Comparison of ENCODE assay signal across 33 mouse cellular contexts in the genomic region with DNA sequence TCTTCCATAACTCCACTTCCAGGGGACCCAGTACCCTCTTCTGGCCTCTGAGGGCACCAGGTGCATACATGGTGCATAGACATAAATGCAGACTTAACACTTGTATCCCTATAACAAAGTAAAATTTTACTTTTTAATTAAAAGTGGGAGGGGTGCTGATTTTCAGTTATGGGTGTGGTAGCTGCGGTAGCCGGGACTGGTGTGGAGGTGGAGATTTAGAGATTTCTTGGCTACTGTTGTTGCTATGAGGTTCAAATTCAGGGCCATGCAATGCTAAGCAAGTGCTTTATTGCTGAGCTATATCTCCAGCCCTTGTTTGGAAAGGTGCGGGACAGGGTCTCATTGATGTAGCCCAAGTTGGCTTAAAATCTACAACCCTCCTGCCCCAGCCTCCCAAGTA. TPM values are rescaled to one million over a fixed set of nuclear protein-coding genes. Genes with fewer than 3 reads are reported as not detected.
"Had no signal": no experiment of that assay in that cellular context is flagged by ENCODE, and none has a peak within 500 bp of the region (broad histone marks: within the 10 kb centered on the region; RNA-seq: fewer than 3 reads in every experiment).

No protein-coding gene starts in this region.

- H3K9me3 ChIP-seq: embryonic facial prominence, embryonic 10.5 days; embryonic facial prominence, embryonic 12.5 days; embryonic facial prominence, embryonic 13.5 days; embryonic facial prominence, embryonic 15.5 days; forebrain, embryonic 10.5 days; forebrain, embryonic 12.5 days; forebrain, embryonic 13.5 days; forebrain, embryonic 15.5 days had no signal

- H3K27ac ChIP-seq: embryonic facial prominence, embryonic 10.5 days; embryonic facial prominence, embryonic 12.5 days; embryonic facial prominence, embryonic 13.5 days; embryonic facial prominence, embryonic 15.5 days; forebrain, embryonic 10.5 days; forebrain, embryonic 12.5 days; forebrain, embryonic 13.5 days; forebrain, embryonic 15.5 days; gastrocnemius, adult 2 months; heart, adult 2 months had no signal

- ATAC-seq: forebrain, embryonic 13.5 days; forebrain, embryonic 14.5 days; forebrain, embryonic 15.5 days; forebrain, embryonic 16.5 days; forebrain, postnatal 0 days had no signal

- DNase-seq: cerebellum, adult 8-10 months; cerebellum, adult 9-10 months; cerebellum, adult 9-11 months; cerebellum, postnatal 10 days; cerebellum, postnatal 25 days; cerebellum, postnatal 36 days; embryo, embryonic 11 days; forebrain, postnatal 0 days; gastrocnemius, adult 2 months; gastrocnemius, postnatal 10 days; gastrocnemius, postnatal 14 days; gastrocnemius, postnatal 25 days; gastrocnemius, postnatal 36 days; heart, adult 18-20 months; heart, adult 2 months had no signal

- H3K4me3 ChIP-seq: embryonic facial prominence, embryonic 10.5 days; embryonic facial prominence, embryonic 12.5 days; embryonic facial prominence, embryonic 13.5 days; embryonic facial prominence, embryonic 15.5 days; erythroblast, embryonic 14.5 days; forebrain, embryonic 10.5 days; forebrain, embryonic 12.5 days; forebrain, embryonic 13.5 days; forebrain, embryonic 15.5 days; gastrocnemius, adult 2 months; heart, adult 2 months had no signal

- H3K36me3 ChIP-seq: embryonic facial prominence, embryonic 10.5 days; embryonic facial prominence, embryonic 12.5 days; embryonic facial prominence, embryonic 13.5 days; embryonic facial prominence, embryonic 15.5 days; forebrain, embryonic 10.5 days; forebrain, embryonic 12.5 days; forebrain, embryonic 15.5 days had no signal

- H3K9ac ChIP-seq: embryonic facial prominence, embryonic 12.5 days; embryonic facial prominence, embryonic 13.5 days; embryonic facial prominence, embryonic 15.5 days; forebrain, embryonic 12.5 days; forebrain, embryonic 13.5 days; forebrain, embryonic 15.5 days; forebrain, postnatal 0 days had no signal

- H3K4me2 ChIP-seq: embryonic facial prominence, embryonic 12.5 days; embryonic facial prominence, embryonic 13.5 days; embryonic facial prominence, embryonic 15.5 days; forebrain, embryonic 12.5 days; forebrain, embryonic 13.5 days; forebrain, embryonic 15.5 days had no signal

RNA-seq across cellular contexts. Expression of a gene that starts 6.4 kb away (rescaled TPM):
- total RNA-seq: common myeloid progenitor, adult 5-6 weeks; gastrocnemius, adult 18-20 months; gastrocnemius, adult 2 months; gastrocnemius, adult 8-10 months; gastrocnemius, postnatal 10 days; gastrocnemius, postnatal 14 days; gastrocnemius, postnatal 25 days; gastrocnemius, postnatal 36 days; gastrocnemius, postnatal 4 days; heart, adult 18-20 months; heart, adult 8-10 months had no signal
- polyA plus RNA-seq: embryonic facial prominence, embryonic 12.5 days; erythroblast, embryonic 14.5 days had no signal

RNA-seq across cellular contexts. Expression of a gene that starts 6.8 kb away (rescaled TPM):
- total RNA-seq: common myeloid progenitor, adult 5-6 weeks; gastrocnemius, adult 18-20 months; gastrocnemius, postnatal 10 days; gastrocnemius, postnatal 14 days; gastrocnemius, postnatal 25 days; granulocyte monocyte progenitor cell, adult 5-6 weeks; heart, adult 18-20 months; heart, adult 2 months; heart, adult 8-10 months had no signal
- polyA plus RNA-seq: erythroblast, embryonic 14.5 days; forebrain, embryonic 11.5 days had no signal

RNA-seq across cellular contexts. Expression of a gene that starts 44.2 kb away (rescaled TPM):
- total RNA-seq: forebrain, postnatal 0 days; gastrocnemius, adult 2 months had no signal
